Mouse (Mus musculus) urinary bladder, postnatal 10 days (tissue): ENCODE measurements around the gene Nudt15.
A peak's percentile ranks its signal among the peaks of the same experiment; 100 is the strongest.
"Not testable (repeated sequence)": the region's sequence is repeated elsewhere in the genome, so short reads cannot be mapped to it uniquely, and the experiment has no call there.

Experiments
- DNase-seq: peaks from one replicate; pipeline ENCODE4 v3.0.0; 2022; ENCODE audit warnings: low spot score

Gene Nudt15

DNA sequence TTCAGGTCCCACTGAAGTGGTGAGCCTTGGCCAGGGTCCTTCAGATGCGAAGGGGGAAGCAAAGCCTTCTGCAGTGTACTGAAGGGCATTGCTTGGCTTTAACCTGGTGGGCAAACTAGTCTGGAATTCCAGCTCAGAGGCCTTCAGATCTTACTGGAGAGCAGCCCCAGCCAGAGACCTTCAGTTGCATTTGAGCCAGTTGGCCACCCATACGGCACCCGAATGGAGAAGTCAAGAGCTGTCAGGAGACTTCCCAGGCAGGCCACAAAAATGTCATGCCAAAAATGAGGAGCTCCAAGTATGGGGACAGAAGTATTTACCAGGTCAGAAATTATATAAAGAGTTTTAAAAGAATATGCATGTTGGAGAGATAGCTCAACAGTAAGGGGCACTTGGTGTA is at the start of gene Nudt15:
Gene Nudt15, minus strand, starts transcription at position 192 of the 400 bp plus-strand sequence.
- no peak for DNase-seq

DNA sequence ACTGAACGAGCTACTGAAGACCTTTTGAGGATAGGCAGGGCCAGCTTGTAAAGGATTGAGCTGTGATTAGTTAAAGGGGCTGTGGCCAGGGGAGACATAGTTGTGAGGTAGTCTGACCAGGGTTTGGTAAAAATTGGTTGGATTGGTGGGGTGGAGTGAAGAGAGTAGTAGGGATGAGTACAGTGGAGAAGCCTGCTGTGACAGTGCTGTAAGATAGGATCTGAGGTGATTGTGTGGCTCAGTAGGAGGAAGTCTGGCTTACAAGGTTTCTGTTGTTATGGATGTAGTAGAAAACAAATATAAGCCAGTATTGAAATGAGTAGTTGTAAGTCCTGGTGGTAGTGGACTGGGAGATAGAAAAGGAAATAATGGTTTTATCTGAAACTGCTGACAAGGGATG is 44.1 kb upstream of the Nudt15 start:
- no peak for DNase-seq

DNA sequence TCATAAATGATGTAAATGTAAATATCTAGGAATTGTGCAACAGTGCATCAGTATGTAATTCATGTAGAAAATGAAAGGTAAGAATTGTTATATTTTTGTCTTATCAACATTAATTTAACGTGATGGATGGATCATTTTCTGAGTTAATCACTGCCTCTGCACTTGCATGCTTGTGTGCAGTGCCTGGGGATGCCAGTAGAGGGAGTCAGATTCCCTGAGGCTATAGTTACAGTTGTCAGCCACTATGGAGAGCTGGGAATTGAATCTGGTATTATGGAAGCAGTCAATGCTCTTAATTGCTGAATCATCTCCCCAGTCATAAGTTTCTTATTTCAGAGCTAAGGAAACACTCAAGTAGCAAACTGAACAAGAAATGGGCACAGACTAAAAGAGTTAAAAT is 40.0 kb upstream of the Nudt15 start:
- DNase-seq, result no peak

GRCm38 (mm10) chr14:73576336-73576735 is 28.3 kb upstream of the Nudt15 start:
- DNase-seq, result no peak

GRCm38 (mm10) chr14:73574053-73574452 is 26.0 kb upstream of the Nudt15 start:
- no peak for DNase-seq

GRCm38 (mm10) chr14:73571143-73571542 is 23.1 kb upstream of the Nudt15 start:
- no peak for DNase-seq

DNA sequence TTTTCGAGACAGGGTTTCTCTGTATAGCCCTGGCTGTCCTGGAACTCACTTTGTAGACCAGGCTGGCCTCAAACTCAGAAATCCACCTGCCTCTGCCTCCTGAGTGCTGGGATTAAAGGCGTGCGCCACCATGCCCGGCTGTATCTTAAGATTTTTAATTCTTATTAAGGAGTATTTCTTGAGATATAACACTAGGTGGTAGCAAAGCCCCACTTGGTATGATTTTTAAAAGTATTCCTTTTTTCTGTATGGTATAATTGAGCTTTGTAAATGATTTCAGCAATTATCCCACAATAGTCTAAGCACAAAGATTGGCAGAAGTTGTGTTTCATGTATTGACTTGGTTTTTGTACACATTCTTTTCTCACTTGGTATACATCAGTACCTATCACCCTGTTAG is 21.8 kb upstream of the Nudt15 start:
- DNase-seq, result not testable (repeated sequence)

GRCm38 (mm10) chr14:73553122-73553696 is 5.2 kb upstream of the Nudt15 start:
- DNase-seq, result no peak

- DNase-seq, result peak; percentile 87
These were observed 4.5 kb upstream of the Nudt15 start for GRCm38 (mm10) chr14:73552341-73553121.

GRCm38 (mm10) chr14:73551164-73551563 is 3.1 kb upstream of the Nudt15 start:
- DNase-seq, result no peak

GRCm38 (mm10) chr14:73550732-73551131 is 2.7 kb upstream of the Nudt15 start:
- DNase-seq, result no peak

GRCm38 (mm10) chr14:73550291-73550690 is 2.2 kb upstream of the Nudt15 start:
- no peak for DNase-seq

- DNase-seq, result no peak
These were observed 1.0 kb downstream of the Nudt15 start for GRCm38 (mm10) chr14:73547034-73547433.

GRCm38 (mm10) chr14:73543781-73544180 is 4.3 kb downstream of the Nudt15 start:
- DNase-seq, result no peak

- no peak for DNase-seq
These were observed 12.4 kb downstream of the Nudt15 start for GRCm38 (mm10) chr14:73535641-73536040.

GRCm38 (mm10) chr14:73533755-73534465 is 14.1 kb downstream of the Nudt15 start:
- DNase-seq, result no peak

GRCm38 (mm10) chr14:73528661-73529060 is 19.4 kb downstream of the Nudt15 start:
- DNase-seq, result not testable (repeated sequence)

DNA sequence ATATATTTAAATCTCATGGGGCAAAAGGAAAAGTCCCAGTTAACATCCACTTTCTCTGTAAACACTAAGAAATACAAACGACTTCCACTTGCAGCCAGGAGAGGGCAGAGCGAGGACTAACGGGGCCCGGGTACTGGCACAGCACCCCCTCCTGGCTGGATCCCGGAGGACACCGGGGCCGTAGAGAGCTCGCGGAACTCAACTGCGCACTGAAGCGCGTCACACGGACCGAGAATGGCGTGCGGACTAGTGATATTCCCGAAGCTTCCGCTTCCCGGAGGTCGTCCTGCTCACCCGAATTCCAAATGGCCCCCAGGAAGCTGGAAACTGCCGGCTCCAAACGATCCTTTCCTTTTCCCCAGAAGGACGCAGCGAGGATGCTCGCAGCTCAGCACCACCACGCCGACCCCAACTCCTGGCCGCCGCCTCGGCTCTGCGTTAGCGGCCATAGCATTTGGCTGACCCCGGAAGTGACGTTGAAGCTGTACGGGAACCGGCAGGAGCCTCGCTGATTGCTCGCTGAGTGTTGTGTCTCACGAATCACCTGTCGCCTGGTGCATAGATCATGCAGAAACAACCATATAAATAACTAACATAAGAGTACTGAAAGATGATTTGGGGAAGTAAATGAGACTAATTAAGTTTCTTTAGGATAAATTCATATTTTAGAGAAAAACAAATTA is 23.1 kb downstream of the Nudt15 start, which contains the start of gene Sucla2:
Gene Sucla2, plus strand, starts transcription at position 554 of the 683 bp plus-strand sequence.
- peak; percentile 77 for DNase-seq

DNA sequence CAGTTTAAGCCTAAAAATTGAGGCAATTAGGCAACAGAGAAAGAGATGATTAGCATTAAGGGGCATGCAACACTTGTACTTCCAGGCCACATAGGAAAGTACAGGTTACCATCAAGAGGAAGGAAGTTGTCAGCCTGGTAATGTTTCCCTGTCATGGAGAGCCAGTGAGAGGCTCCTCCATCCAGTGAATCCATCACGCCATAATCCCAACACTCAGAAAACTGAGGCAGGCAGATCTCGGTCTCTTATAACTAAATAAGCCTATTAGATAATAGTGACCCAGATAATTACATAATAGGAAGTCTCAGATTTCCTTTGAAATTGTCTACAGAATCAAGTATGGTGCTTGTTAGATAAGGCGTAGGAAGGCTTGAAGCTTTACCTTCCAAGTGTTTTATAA is 23.9 kb downstream of the Nudt15 start:
- DNase-seq, result no peak

GRCm38 (mm10) chr14:73509765-73510423 is 38.1 kb downstream of the Nudt15 start, which contains the start of gene Med4:
Gene Med4, plus strand, starts transcription at chr14:73510025.
- peak; percentile 79 for DNase-seq

DNA sequence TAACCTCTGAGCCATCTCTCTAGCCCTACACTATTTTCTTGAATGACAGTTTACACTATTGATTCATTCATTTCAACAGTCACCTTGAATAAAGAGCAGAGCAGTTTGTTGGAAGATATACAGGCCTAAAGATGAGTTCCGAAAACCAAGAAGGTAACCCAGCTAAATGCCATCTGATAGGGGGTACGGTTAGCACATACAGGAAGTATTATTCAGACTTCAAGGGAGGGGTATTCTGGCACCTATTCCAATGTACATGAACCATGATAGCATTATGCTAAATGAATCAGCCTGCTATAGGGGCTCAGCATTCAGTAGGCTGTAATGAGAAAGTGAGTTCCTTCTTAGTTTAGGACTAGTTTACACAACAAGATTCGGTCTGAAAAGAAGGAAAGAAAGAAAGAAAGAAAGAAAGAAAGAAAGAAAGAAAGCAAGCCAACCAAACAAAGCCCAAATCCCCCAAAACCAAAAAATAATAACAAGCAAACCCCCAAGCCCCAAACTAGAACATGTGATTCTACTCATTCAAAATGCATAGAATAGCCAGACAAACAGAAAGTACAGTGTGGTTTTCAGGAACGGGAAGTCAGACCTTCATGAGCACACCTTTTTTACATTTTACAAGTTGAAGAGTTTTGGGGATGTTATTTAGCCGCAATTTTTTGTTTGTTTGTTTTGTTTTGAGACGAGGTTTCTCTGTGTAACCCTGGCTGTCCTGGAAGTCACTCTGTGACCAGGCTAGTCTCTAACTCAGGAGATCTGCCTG is 39.2 kb downstream of the Nudt15 start:
- no peak for DNase-seq
